Mouse (Mus musculus): ENCODE measurements around the gene Hoxd12. TPM values are rescaled to one million over a fixed set of nuclear protein-coding genes. Genes with fewer than 3 reads are reported as not detected.

Gene Hoxd12
- total and polyA plus RNA-seq, 3 experiments: not detected

DNA sequence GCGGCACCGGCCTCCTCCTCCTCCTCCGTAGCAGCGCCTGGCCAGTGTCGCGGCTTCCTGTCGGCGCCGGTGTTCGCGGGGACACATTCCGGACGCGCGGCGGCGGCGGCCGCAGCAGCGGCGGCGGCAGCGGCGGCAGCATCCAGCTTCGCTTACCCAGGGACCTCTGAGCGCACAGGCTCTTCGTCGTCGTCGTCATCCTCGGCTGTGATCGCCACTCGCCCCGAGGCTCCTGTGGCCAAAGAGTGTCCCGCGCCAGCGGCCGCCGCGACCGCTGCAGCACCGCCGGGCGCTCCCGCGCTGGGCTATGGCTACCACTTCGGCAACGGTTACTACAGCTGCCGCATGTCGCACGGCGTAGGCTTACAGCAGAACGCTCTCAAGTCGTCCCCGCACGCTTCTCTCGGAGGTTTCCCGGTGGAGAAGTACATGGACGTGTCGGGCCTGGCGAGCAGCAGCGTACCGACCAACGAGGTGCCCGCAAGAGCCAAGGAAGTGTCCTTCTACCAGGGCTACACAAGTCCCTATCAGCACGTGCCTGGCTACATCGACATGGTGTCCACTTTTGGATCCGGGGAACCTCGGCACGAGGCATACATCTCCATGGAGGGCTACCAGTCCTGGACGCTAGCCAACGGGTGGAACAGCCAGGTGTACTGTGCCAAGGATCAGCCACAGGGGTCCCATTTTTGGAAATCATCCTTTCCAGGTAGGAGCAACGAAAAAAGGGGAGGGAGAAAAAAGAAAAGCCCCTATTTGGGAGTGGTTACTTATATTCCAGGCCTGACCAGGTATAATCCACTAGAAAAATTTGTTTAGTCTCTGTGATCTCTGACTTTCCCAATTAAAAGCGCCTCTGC is 6.2 kb upstream of the Hoxd12 start:
- Histone ChIP-seq H3K9ac (ENCODE audit: control insufficient read depth, low read depth, low read length, poor library complexity, severe bottlenecking) (no peak overlapping the region), H3K4me1 (ENCODE audit: control insufficient read depth in 1 of 2, insufficient read depth in 2 of 2, low read length in 2 of 2) (no peaks in the 10 kb centered on the region), H3K79me2 (ENCODE audit: control insufficient read depth, insufficient read depth, low read length, poor library complexity) (no peaks in the 10 kb centered on the region), H3K36me3 (ENCODE audit: control insufficient read depth in 1 of 2, insufficient read depth in 2 of 2, low read length in 2 of 2) (no peaks in the 10 kb centered on the region), H3K9me3 (replicated peaks; ENCODE audit: insufficient read depth, low read length) (no peaks in the 10 kb centered on the region), H3K27ac (ENCODE audit: control insufficient read depth, low read depth, low read length) (no peak overlapping the region), H3K4me3 (ENCODE audit: control insufficient read depth in 1 of 2, insufficient read depth in 1 of 2, low read depth in 2 of 2, low read length in 2 of 2) (no peak overlapping the region), H3K27me3 (ENCODE audit: control insufficient read depth in 1 of 2, insufficient read depth in 2 of 2, low read length in 2 of 2) (no peaks in the 10 kb centered on the region)
- no peak for TF ChIP-seq E2F4 (IDR thresholded peaks at IDR 0.05; ENCODE audit: borderline replicate concordance, low read depth, low read length)
- TF ChIP-seq RAD21 (IDR thresholded peaks at IDR 0.05; ENCODE audit: low read depth, low read length): no peak
- no peak for TF ChIP-seq TAL1 (IDR thresholded peaks at IDR 0.05; ENCODE audit: low read length)
- no peak for TF ChIP-seq MAX (IDR thresholded peaks at IDR 0.05; ENCODE audit: low read length)
- no peak for TF ChIP-seq CHD2 (IDR thresholded peaks at IDR 0.05; ENCODE audit: low read length)
- TF ChIP-seq GABPA (IDR thresholded peaks at IDR 0.05; ENCODE audit: low read depth, low read length): no peak
- TF ChIP-seq EP300 (IDR thresholded peaks at IDR 0.05; ENCODE audit: low read depth in 1 of 2, low read length in 2 of 2): no peak
- no peak for TF ChIP-seq MYC (IDR thresholded peaks at IDR 0.05; ENCODE audit: low read depth, low read length)
- TF ChIP-seq POLR2A (IDR thresholded peaks at IDR 0.05; ENCODE audit: control insufficient read depth in 1 of 2, insufficient read depth in 1 of 2, low read depth in 1 of 2, low read length in 2 of 2, poor library complexity in 1 of 2): no peak
- no peak for TF ChIP-seq SIN3A (IDR thresholded peaks at IDR 0.05; ENCODE audit: low read length)
- no peak for TF ChIP-seq ETS1 (IDR thresholded peaks at IDR 0.05; ENCODE audit: low read depth, low read length)
- no peak for TF ChIP-seq POLR2AphosphoS5 (IDR thresholded peaks at IDR 0.05; ENCODE audit: borderline replicate concordance, low read depth, low read length)
- no peak for TF ChIP-seq UBTF (IDR thresholded peaks at IDR 0.05; ENCODE audit: borderline replicate concordance, insufficient read depth, low read depth, low read length)
- no peak for TF ChIP-seq ELF1 (IDR thresholded peaks at IDR 0.05; ENCODE audit: low read depth, low read length)
- no peak for TF ChIP-seq ZC3H11A (IDR thresholded peaks at IDR 0.05; ENCODE audit: low read depth, low read length)
- no peak for TF ChIP-seq TBP (IDR thresholded peaks at IDR 0.05; ENCODE audit: low read depth, low read length)
- TF ChIP-seq KAT2A (conservative IDR thresholded peaks at IDR 0.05; ENCODE audit: low read depth, low read length): no peak
- TF ChIP-seq NRF1 (IDR thresholded peaks at IDR 0.05; ENCODE audit: insufficient read depth, low read depth, low read length, poor library complexity, severe bottlenecking): no peak
- TF ChIP-seq TCF12 (IDR thresholded peaks at IDR 0.05; ENCODE audit: low read depth, low read length): no peak
- no peak for TF ChIP-seq USF2 (IDR thresholded peaks at IDR 0.05; ENCODE audit: borderline replicate concordance in 1 of 2, insufficient read depth in 1 of 2, low read depth in 1 of 2, low read length in 2 of 2)
- DNase-seq (ENCODE audit: low read depth, low spot score): no peak
